Mouse (Mus musculus) hindbrain, embryonic 13.5 days (tissue): ENCODE measurements around the gene Adamts6. TPM values are rescaled to one million over a fixed set of nuclear protein-coding genes. Genes with fewer than 3 reads are reported as not detected.

Experiments used
- ATAC-seq: fragments of 200-750 bp; cut with Nextera tagmentation; 2 replicates; pipeline ENCODE4 v1.8.0; 2017; ENCODE audit warnings: moderate TSS enrichment; ENCODE audit not compliant: low FRiP score
- H3K27ac ChIP-seq: fragments of 300-500 bp; sonication (generic); 2 replicates; pipeline ENCODE4 v1.5.1; 2015; ENCODE audit warnings: inconsistent platforms, mild to moderate bottlenecking, moderate library complexity
- H3K27me3 ChIP-seq: fragments of 300-500 bp; sonication (generic); 2 replicates; pipeline ENCODE4 v1.6.1; 2015; ENCODE audit warnings: mild to moderate bottlenecking, inconsistent platforms
- H3K36me3 ChIP-seq: fragments of 300-500 bp; sonication (generic); 2 replicates; pipeline ENCODE4 v1.6.1; 2015; ENCODE audit warnings: mild to moderate bottlenecking, inconsistent platforms
- H3K4me1 ChIP-seq: fragments of 300-500 bp; sonication (generic); replicated peaks from 2 replicates; pipeline ENCODE4 v1.6.1; 2015; ENCODE audit warnings: inconsistent platforms
- H3K4me2 ChIP-seq: fragments of 300-500 bp; sonication (generic); 2 replicates; pipeline ENCODE4 v1.6.1; 2015; ENCODE audit warnings: inconsistent platforms, mild to moderate bottlenecking, moderate library complexity
- H3K4me3 ChIP-seq: fragments of 300-500 bp; sonication (generic); 2 replicates; pipeline ENCODE4 v1.5.1; 2015; ENCODE audit warnings: mild to moderate bottlenecking, inconsistent platforms
- H3K9ac ChIP-seq: fragments of 300-500 bp; sonication (generic); 2 replicates; pipeline ENCODE4 v1.6.1; 2015; ENCODE audit warnings: mild to moderate bottlenecking, inconsistent platforms
- H3K9me3 ChIP-seq: fragments of 300-500 bp; sonication (generic); 2 replicates; pipeline ENCODE4 v1.6.1; 2016; ENCODE audit warnings: inconsistent platforms
- WGBS: fragments of 180-500 bp; shearing (Covaris S2); methylation state at CpG from one replicate; pipeline ENCODE4 v1.1.7; 2015; 5-methylcytosine and 5-hydroxymethylcytosine counted together
- polyA plus RNA-seq: library from polyadenylated mRNA; unstranded; fragments of >200 nt; fragmentation: Nextera tagmentation; extraction: Ambion mirVana; gene quantifications from 2 replicates; pipeline ENCODE4 v1.2.1, GENCODE M21; 2015

The Adamts6 gene
- polyA plus RNA-seq, 1 experiment from 2014 or later, result 1.6 TPM

- Histone ChIP-seq H3K36me3 (no peaks in the 10 kb centered on the region), H3K4me1 (no peaks in the 10 kb centered on the region), H3K4me2 (no peak overlapping the region), H3K27me3 (no peaks in the 10 kb centered on the region), H3K9ac (no peak overlapping the region), H3K4me3 (no peak overlapping the region), H3K9me3 (no peaks in the 10 kb centered on the region), H3K27ac (no peak overlapping the region)
- 77% methylated on average over 8 of the region's 8 CpGs for WGBS
- no peak for ATAC-seq
These were observed 106.1 kb downstream of the Adamts6 start for GRCm38 (mm10) chr13:104393427-104394356.

- Histone ChIP-seq H3K27ac (no peak overlapping the region), H3K4me2 (no peak overlapping the region), H3K27me3 (no peaks in the 10 kb centered on the region), H3K9me3 (no peaks in the 10 kb centered on the region), H3K4me3 (no peak overlapping the region), H3K9ac (no peak overlapping the region), H3K4me1 (no peaks in the 10 kb centered on the region), H3K36me3 (no peaks in the 10 kb centered on the region)
- 71% methylated on average over 8 of the region's 8 CpGs for WGBS
- no peak for ATAC-seq
These were observed 110.2 kb downstream of the Adamts6 start for GRCm38 (mm10) chr13:104397814-104398213.

DNA sequence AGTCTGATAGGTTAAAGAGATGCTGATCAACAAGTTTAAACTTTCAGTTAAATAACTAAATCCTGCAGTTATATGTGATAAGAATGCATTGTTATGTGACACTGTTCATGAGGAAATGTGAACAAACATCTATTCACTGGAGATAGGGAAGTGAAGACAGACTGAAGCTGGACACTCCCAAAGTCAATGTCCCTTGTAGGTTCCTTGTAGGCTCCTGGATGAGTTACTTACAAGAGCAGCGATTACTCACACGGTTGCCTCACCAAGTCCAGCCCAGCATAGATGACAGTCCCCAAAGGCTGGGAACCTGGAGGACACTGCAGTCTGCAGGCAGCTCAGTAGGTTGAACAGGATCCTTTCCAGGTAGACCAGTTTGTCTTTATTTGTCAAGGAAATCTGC is 145.1 kb downstream of the Adamts6 start:
- Histone ChIP-seq H3K27ac (no peak overlapping the region), H3K9me3 (no peaks in the 10 kb centered on the region), H3K4me2 (no peak overlapping the region), H3K36me3 (no peaks in the 10 kb centered on the region), H3K4me3 (no peak overlapping the region), H3K27me3 (no peaks in the 10 kb centered on the region), H3K9ac (no peak overlapping the region), H3K4me1 (no peaks in the 10 kb centered on the region)
- no peak for ATAC-seq
- 96% methylated on average over 2 of the region's 2 CpGs for WGBS

- H3K36me3 ChIP-seq, result peaks cover 4% of the 10 kb centered on the region; the same call in 1 of the 2 replicates
- no peak for ATAC-seq
- WGBS, result 93% methylated on average over 7 of the region's 7 CpGs
These were observed 154.9 kb downstream of the Adamts6 start for GRCm38 (mm10) chr13:104442559-104442958.

GRCm38 (mm10) chr13:104445437-104445836 is 157.8 kb downstream of the Adamts6 start:
- 70% methylated on average over 1 of the region's 1 CpGs for whole genome bisulfite sequencing
- no peaks in the 10 kb centered on the region for H3K27me3 ChIP-seq
- no peak overlapping the region for H3K4me2 ChIP-seq
- H3K4me1 ChIP-seq, result no peaks in the 10 kb centered on the region
- H3K27ac ChIP-seq, result no peak overlapping the region
- H3K4me3 ChIP-seq, result no peak overlapping the region
- H3K36me3 ChIP-seq, result peaks cover 4% of the 10 kb centered on the region; the same call in 1 of the 2 replicates
- H3K9ac ChIP-seq, result no peak overlapping the region
- no peaks in the 10 kb centered on the region for H3K9me3 ChIP-seq
- ATAC-seq, result no peak

More at GRCm38 (mm10) chr13:104442559-104442958, 154.9 kb downstream of the Adamts6 start:
- Histone ChIP-seq H3K9ac (no peak overlapping the region), H3K4me3 (no peak overlapping the region), H3K9me3 (no peaks in the 10 kb centered on the region), H3K4me1 (no peaks in the 10 kb centered on the region), H3K27me3 (no peaks in the 10 kb centered on the region), H3K27ac (no peak overlapping the region), H3K4me2 (no peak overlapping the region)

GRCm38 (mm10) chr13:104446974-104447373 is 159.3 kb downstream of the Adamts6 start:
- WGBS, result 74% methylated on average over 1 of the region's 1 CpGs
- peaks cover 4% of the 10 kb centered on the region; the same call in 1 of the 2 replicates for H3K36me3 ChIP-seq
- no peak overlapping the region for H3K4me2 ChIP-seq
- H3K9ac ChIP-seq, result no peak overlapping the region
- H3K27ac ChIP-seq, result no peak overlapping the region
- ATAC-seq, result no peak
- no peaks in the 10 kb centered on the region for H3K9me3 ChIP-seq
- H3K4me1 ChIP-seq, result no peaks in the 10 kb centered on the region
- no peaks in the 10 kb centered on the region for H3K27me3 ChIP-seq
- no peak overlapping the region for H3K4me3 ChIP-seq

DNA sequence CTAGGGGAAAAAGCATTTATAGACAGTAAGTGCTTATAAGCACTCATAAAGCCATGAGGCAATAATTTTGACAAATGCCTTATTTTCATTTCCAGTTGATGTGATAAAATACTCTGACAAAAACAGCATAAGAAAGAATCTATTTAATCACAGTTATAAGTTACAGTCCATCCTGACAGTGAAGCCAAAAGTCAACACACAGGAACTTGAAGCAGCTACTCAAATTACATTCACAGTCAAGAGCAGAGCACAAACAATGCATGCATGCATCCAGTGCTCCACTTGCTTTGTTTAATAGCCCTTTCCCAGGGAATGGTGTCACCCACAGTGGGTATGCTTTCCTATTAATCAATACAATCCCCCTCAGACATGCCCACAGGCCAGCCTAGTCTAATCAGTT is 159.8 kb downstream of the Adamts6 start:
- no peaks in the 10 kb centered on the region for H3K27me3 ChIP-seq
- ATAC-seq, result no peak
- H3K9me3 ChIP-seq, result no peaks in the 10 kb centered on the region
- peaks cover 4% of the 10 kb centered on the region; the same call in 1 of the 2 replicates for H3K36me3 ChIP-seq
- no peak overlapping the region for H3K9ac ChIP-seq
- no peak overlapping the region for H3K27ac ChIP-seq
- no peak overlapping the region for H3K4me2 ChIP-seq
- no peaks in the 10 kb centered on the region for H3K4me1 ChIP-seq
- H3K4me3 ChIP-seq, result no peak overlapping the region

DNA sequence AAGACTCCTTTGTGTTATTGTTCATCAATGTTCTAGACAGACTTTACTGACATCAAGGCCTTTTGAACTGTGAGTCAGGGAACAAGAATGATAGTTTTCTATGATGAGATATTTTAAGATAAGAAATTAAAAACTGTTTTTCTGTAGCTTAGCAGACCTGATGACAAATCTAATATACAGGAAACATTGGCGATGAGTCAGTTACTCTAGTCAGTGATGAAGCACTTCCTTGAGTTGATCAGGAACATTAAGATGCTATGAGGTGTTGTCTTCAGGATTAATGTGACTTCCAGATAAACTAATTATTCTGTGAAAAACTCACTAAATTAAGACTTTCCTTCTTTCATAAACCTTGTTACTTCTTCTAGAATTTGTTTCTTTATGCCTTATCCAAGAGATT is 160.7 kb downstream of the Adamts6 start:
- no peaks in the 10 kb centered on the region for H3K9me3 ChIP-seq
- H3K36me3 ChIP-seq, result peaks cover 4% of the 10 kb centered on the region; the same call in 1 of the 2 replicates
- H3K27ac ChIP-seq, result no peak overlapping the region
- H3K4me3 ChIP-seq, result no peak overlapping the region
- no peak overlapping the region for H3K4me2 ChIP-seq
- no peak overlapping the region for H3K9ac ChIP-seq
- H3K4me1 ChIP-seq, result no peaks in the 10 kb centered on the region
- H3K27me3 ChIP-seq, result no peaks in the 10 kb centered on the region
- ATAC-seq, result no peak
- WGBS, result 100% methylated on average over 1 of the region's 1 CpGs

- Histone ChIP-seq H3K4me2 (no peak overlapping the region), H3K9ac (no peak overlapping the region), H3K4me1 (no peaks in the 10 kb centered on the region), H3K9me3 (no peaks in the 10 kb centered on the region), H3K4me3 (no peak overlapping the region), H3K36me3 (no peaks in the 10 kb centered on the region), H3K27ac (no peak overlapping the region), H3K27me3 (no peaks in the 10 kb centered on the region)
- WGBS, result 95% methylated on average over 1 of the region's 1 CpGs
- no peak for ATAC-seq
These were observed 165.8 kb downstream of the Adamts6 start for GRCm38 (mm10) chr13:104453271-104453974.

GRCm38 (mm10) chr13:104460287-104460686 is 172.7 kb downstream of the Adamts6 start:
- WGBS, result 91% methylated on average over 1 of the region's 1 CpGs
- ATAC-seq, result no peak

DNA sequence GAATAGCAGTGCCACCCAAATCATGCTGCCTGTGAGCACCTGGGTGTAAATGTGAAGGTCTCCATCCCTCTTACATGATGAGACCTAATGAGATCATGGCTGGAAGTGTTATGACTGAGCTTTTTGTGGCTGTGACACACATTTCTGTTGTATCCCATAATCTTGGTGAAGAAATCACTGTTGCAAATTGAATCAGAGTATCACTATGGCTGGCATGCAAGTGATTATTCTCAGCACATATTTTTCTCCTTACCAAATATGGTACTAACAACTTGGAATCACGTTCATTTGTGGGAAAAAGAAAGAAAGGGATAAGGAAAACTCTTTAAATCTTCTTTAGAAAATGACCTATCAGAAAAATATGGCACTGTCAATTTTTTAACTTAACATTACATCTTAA is 180.4 kb downstream of the Adamts6 start:
- WGBS, result 83% methylated on average over 1 of the region's 1 CpGs

More at GRCm38 (mm10) chr13:104460287-104460686, 172.7 kb downstream of the Adamts6 start:
- H3K27ac ChIP-seq, result no peak overlapping the region
- H3K4me3 ChIP-seq, result no peak overlapping the region
- no peaks in the 10 kb centered on the region for H3K9me3 ChIP-seq
- no peaks in the 10 kb centered on the region for H3K36me3 ChIP-seq
- H3K4me1 ChIP-seq, result no peaks in the 10 kb centered on the region
- H3K9ac ChIP-seq, result no peak overlapping the region
- H3K4me2 ChIP-seq, result no peak overlapping the region
- H3K27me3 ChIP-seq, result no peaks in the 10 kb centered on the region

DNA sequence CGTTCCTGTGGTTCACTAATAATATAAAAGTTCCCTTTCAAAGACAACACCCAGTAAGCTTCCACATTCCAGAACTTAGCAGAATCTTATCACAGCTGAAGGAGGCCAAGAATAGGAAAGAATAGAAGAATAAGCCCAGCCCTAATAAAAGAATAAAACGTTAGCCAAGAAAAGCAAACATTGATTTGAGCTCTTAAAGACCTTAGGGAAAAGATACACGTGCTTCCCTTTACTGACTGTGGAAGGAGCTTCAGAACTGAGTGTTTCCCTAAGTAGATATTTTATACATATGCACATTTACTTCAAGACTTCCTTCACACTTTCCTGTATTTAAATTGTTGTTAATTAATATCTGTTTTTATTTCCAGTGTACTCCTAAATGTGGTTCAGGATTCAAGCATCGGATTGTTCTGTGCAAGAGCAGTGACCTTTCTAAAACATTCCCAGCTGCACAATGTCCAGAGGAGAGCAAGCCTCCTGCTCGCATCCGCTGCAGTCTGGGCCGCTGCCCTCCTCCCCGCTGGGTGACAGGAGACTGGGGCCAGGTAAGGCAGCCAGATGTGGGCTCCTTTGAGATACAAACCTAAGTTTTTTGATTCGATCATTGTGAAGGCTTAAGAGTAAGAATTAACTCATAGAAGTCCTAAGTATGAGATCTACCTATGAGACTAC is 188.8 kb downstream of the Adamts6 start:
- H3K9me3 ChIP-seq, result no peaks in the 10 kb centered on the region
- no peak overlapping the region for H3K4me2 ChIP-seq
- no peak overlapping the region for H3K9ac ChIP-seq
- no peaks in the 10 kb centered on the region for H3K4me1 ChIP-seq
- ATAC-seq, result no peak
- H3K36me3 ChIP-seq, result no peaks in the 10 kb centered on the region
- no peak overlapping the region for H3K4me3 ChIP-seq
- H3K27me3 ChIP-seq, result no peaks in the 10 kb centered on the region
- WGBS, result 79% methylated on average over 9 of the region's 9 CpGs
- H3K27ac ChIP-seq, result no peak overlapping the region

More for the DNA sequence above, 180.4 kb downstream of the Adamts6 start:
- Histone ChIP-seq H3K36me3 (no peaks in the 10 kb centered on the region), H3K4me3 (no peak overlapping the region), H3K4me2 (no peak overlapping the region), H3K9me3 (no peaks in the 10 kb centered on the region), H3K4me1 (no peaks in the 10 kb centered on the region), H3K9ac (no peak overlapping the region), H3K27me3 (no peaks in the 10 kb centered on the region), H3K27ac (no peak overlapping the region)
- ATAC-seq, result no peak
